Mouse (Mus musculus): ENCODE measurements at regions not wholly inside any gene's neighbourhood (a gene's known extent, or its start where the extent isn't known, plus 50 kb on each side); places are given as distances from the start of the nearest gene placed in this dataset.
"Not testable (repeated sequence)": the region's sequence is repeated elsewhere in the genome, so short reads cannot be mapped to it uniquely, and the experiment has no call there.

DNA sequence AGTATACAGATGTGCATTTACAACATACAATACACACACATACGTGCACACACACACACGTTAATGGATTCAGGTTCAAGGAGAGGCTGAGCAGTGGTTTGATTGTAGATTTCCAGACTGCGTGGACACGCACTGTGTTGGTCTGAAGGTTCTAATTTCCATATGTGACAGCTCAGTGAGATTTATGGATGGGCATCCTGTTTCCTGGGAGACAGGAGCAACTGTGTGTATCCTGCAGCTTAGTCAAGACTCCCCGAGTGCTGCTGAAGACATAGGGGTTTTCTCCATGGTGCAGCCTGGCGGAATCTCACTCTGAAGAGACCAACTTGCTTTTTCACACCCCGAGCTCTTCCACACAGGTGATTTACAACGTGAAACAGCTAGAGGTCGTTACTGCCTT is 119.3 kb upstream of the Foxk1 start:
- no peak overlapping the region for H3K9ac ChIP-seq (ENCODE audit: low read length)
- H3K4me1 ChIP-seq (ENCODE audit: control insufficient read depth, insufficient read depth, low read length) = peaks cover 14% of the 10 kb centered on the region
- H3K4me3 ChIP-seq (ENCODE audit: low read depth, low read length) = no peak overlapping the region
- ATAC-seq (ENCODE audit: insufficient read depth, low FRiP score, low TSS enrichment) = peak; percentile 90
- WGBS = 28% methylated on average over 9 of the region's 9 CpGs
- H3K9me3 ChIP-seq (ENCODE audit: control insufficient read depth, low read length) = no peaks in the 10 kb centered on the region; the same call in 1 of the 2 replicates
- H3K4me2 ChIP-seq (ENCODE audit: low read depth) = no peak overlapping the region
- H3K27me3 ChIP-seq (ENCODE audit: control insufficient read depth, insufficient read depth, low read length) = no peaks in the 10 kb centered on the region
- H3K36me3 ChIP-seq (ENCODE audit: control insufficient read depth, insufficient read depth, low read length) = no peaks in the 10 kb centered on the region
- H3K27ac ChIP-seq (ENCODE audit: low read depth, low read length) = 0 out of 2 replicates have a peak overlapping the region, but pooled peaks have one; percentile 14
- peak; percentile 46 for DNase-seq (ENCODE audit: low spot score)

DNA sequence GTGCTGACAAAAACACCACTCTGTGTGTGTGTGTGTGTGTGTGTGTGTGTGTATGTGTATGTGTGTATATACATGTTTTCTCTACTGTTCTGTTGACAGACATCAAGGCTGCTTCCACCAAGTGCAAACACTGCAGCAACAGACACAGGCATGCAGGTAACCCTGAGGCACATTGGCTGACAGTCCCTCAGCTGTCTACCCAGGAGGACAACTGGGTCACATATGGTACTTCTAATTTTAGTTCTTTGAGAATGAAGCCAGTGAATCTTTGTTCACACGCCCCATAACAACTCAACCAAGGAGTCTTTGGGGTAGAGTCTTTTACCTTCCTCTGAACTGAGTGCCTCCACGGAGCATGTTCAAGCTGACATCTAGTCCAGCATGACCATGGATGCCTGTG is 113.3 kb upstream of the Foxk1 start:
- Histone ChIP-seq H3K4me1 (ENCODE audit: control insufficient read depth, insufficient read depth, low read length) (no peaks in the 10 kb centered on the region), H3K27me3 (ENCODE audit: control insufficient read depth, insufficient read depth, low read length) (no peaks in the 10 kb centered on the region), H3K4me2 (ENCODE audit: low read depth) (no peak overlapping the region), H3K9me3 (ENCODE audit: control insufficient read depth, low read length) (no peaks in the 10 kb centered on the region; the same call in 1 of the 2 replicates), H3K4me3 (ENCODE audit: low read depth, low read length) (no peak overlapping the region), H3K27ac (ENCODE audit: low read depth, low read length) (no peak overlapping the region), H3K36me3 (ENCODE audit: control insufficient read depth, insufficient read depth, low read length) (no peaks in the 10 kb centered on the region), H3K9ac (ENCODE audit: low read length) (no peak overlapping the region)
- 91% methylated on average over 2 of the region's 2 CpGs for WGBS
- no peak for ATAC-seq (ENCODE audit: insufficient read depth, low FRiP score, low TSS enrichment)
- DNase-seq (ENCODE audit: low spot score) = no peak

DNA sequence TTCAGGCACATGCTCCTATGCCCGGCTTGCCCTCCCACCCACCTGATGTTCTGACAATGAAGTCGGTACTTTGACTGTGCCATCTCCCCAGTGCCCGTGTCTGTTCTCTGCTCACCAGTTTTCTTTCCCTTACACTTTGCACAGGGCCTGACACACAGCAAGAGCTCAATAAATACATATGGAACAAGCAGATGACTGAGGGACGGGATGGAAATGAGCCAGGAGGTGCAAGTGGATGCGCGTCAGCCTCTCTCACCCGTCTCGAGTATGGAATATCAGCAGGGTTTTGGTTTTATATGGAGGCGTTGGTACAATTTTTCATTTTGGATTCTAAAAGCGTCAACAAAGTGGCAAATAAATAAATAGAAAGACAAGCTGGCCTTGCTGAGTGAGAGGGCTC is 109.8 kb upstream of the Foxk1 start:
- Histone ChIP-seq H3K4me3 (ENCODE audit: low read depth, low read length) (no peak overlapping the region), H3K4me1 (ENCODE audit: control insufficient read depth, insufficient read depth, low read length) (no peaks in the 10 kb centered on the region), H3K27ac (ENCODE audit: low read depth, low read length) (no peak overlapping the region), H3K9ac (ENCODE audit: low read length) (no peak overlapping the region), H3K36me3 (ENCODE audit: control insufficient read depth, insufficient read depth, low read length) (no peaks in the 10 kb centered on the region), H3K4me2 (ENCODE audit: low read depth) (no peak overlapping the region), H3K9me3 (ENCODE audit: control insufficient read depth, low read length) (no peaks in the 10 kb centered on the region; the same call in 1 of the 2 replicates), H3K27me3 (ENCODE audit: control insufficient read depth, insufficient read depth, low read length) (no peaks in the 10 kb centered on the region)
- ATAC-seq (ENCODE audit: insufficient read depth, low FRiP score, low TSS enrichment) (no peak), DNase-seq (ENCODE audit: low spot score) (no peak)
- 94% methylated on average over 10 of the region's 10 CpGs for WGBS

DNA sequence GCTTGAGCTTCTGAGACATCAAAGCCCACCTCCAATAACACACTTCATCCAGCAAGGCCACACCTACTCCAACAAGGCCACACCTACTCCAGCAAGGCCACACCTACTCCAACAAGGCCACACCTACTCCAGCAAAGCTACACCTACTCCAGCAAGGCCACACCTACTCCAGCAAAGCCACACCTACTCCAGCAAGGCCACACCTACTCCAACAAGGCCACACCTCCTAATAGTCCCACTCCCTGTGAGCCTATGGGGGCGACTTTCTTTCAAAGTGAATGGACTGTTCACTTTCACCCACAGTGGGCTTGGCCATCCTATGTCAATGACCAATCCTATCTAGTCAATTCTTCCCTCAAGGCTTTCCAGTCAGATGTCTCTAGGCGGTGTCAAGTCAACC is 104.9 kb upstream of the Foxk1 start:
- H3K4me1 ChIP-seq (ENCODE audit: control insufficient read depth, insufficient read depth, low read length); ATAC-seq (ENCODE audit: insufficient read depth, low FRiP score, low TSS enrichment); H3K27me3 ChIP-seq (ENCODE audit: control insufficient read depth, insufficient read depth, low read length); H3K27ac ChIP-seq (ENCODE audit: low read depth, low read length); H3K4me2 ChIP-seq (ENCODE audit: low read depth); H3K9ac ChIP-seq (ENCODE audit: low read length); H3K4me3 ChIP-seq (ENCODE audit: low read depth, low read length); H3K9me3 ChIP-seq (ENCODE audit: control insufficient read depth, low read length); H3K36me3 ChIP-seq (ENCODE audit: control insufficient read depth, insufficient read depth, low read length); DNase-seq (ENCODE audit: low spot score): not testable (repeated sequence)
- 84% methylated on average over 2 of the region's 2 CpGs for WGBS

DNA sequence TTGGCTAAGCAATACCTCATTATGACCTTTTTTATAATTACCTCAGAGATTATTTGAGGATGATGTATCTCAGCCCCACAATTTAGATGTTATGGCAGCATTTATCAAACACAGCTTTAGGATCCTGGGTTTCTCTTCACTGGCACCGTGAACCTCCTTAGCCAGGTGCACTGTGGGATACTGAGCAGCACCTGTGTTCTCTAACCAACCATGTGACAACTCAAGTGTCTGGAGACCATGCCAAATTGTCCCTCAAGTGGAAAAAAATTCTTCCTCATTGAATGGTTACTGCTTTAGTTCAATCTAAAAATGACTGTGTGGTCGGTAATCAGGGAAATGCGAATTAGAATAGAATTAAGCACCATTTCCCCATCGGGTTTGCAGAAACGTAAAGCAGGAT is 101.7 kb upstream of the Foxk1 start:
- Histone ChIP-seq H3K4me3 (ENCODE audit: low read depth, low read length) (no peak overlapping the region), H3K4me1 (ENCODE audit: control insufficient read depth, insufficient read depth, low read length) (no peaks in the 10 kb centered on the region), H3K36me3 (ENCODE audit: control insufficient read depth, insufficient read depth, low read length) (no peaks in the 10 kb centered on the region), H3K27me3 (ENCODE audit: control insufficient read depth, insufficient read depth, low read length) (no peaks in the 10 kb centered on the region), H3K9me3 (ENCODE audit: control insufficient read depth, low read length) (no peaks in the 10 kb centered on the region), H3K9ac (ENCODE audit: low read length) (no peak overlapping the region), H3K4me2 (ENCODE audit: low read depth) (no peak overlapping the region), H3K27ac (ENCODE audit: low read depth, low read length) (no peak overlapping the region)
- WGBS = 93% methylated on average over 5 of the region's 5 CpGs
- DNase-seq (ENCODE audit: low spot score) = no peak
- no peak for ATAC-seq (ENCODE audit: insufficient read depth, low FRiP score, low TSS enrichment)

DNA sequence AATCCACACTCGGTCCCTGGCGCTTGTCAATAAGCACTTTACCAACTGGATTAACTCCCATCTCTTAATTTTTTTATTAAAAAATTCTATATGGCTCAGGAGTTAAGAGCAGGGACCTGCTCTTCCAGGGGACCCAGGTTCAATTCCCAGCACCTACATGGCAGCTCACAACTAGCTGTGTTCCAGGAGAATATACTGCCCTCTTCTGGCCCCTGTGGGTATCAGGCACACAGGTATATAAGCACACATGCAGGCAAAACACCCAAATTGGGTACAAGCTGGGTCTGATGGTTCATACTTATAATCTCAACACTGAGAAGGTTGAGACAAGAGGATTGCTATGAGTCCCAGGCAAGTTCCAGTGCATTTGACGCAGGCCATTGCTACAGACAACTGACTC is 92.8 kb upstream of the Foxk1 start:
- Histone ChIP-seq H3K36me3 (ENCODE audit: control insufficient read depth, insufficient read depth, low read length) (no peaks in the 10 kb centered on the region), H3K4me3 (ENCODE audit: low read depth, low read length) (no peak overlapping the region), H3K4me1 (ENCODE audit: control insufficient read depth, insufficient read depth, low read length) (no peaks in the 10 kb centered on the region), H3K27ac (ENCODE audit: low read depth, low read length) (no peak overlapping the region), H3K4me2 (ENCODE audit: low read depth) (no peak overlapping the region), H3K27me3 (ENCODE audit: control insufficient read depth, insufficient read depth, low read length) (no peaks in the 10 kb centered on the region), H3K9me3 (ENCODE audit: control insufficient read depth, low read length) (no peaks in the 10 kb centered on the region), H3K9ac (ENCODE audit: low read length) (no peak overlapping the region)
- 98% methylated on average over 3 of the region's 3 CpGs for WGBS
- DNase-seq (ENCODE audit: low spot score) (no peak), ATAC-seq (ENCODE audit: insufficient read depth, low FRiP score, low TSS enrichment) (no peak)

DNA sequence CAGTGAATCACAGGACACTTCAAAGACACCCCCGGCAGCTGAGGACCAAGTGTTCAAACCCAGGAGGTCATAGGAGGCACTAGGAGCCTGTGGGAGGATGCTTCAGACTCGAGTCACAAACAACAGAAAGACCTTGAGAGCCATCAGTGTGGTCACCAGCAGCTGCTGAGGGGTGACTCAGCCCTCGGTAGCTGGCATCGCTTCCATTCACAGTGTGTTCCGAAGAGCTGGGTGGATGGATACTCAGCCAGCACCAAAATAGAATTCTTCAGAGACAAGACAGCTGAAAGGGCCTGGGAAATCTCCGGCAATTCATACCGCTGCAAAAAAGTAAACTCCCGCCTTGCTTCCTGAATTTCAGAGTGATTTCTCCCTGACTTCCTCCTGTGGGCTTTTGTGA is 87.4 kb upstream of the Foxk1 start:
- 85% methylated on average over 8 of the region's 8 CpGs for WGBS
- Histone ChIP-seq H3K9ac (ENCODE audit: low read length) (no peak overlapping the region), H3K27ac (ENCODE audit: low read depth, low read length) (no peak overlapping the region), H3K4me3 (ENCODE audit: low read depth, low read length) (no peak overlapping the region), H3K9me3 (ENCODE audit: control insufficient read depth, low read length) (no peaks in the 10 kb centered on the region), H3K4me2 (ENCODE audit: low read depth) (no peak overlapping the region), H3K27me3 (ENCODE audit: control insufficient read depth, insufficient read depth, low read length) (no peaks in the 10 kb centered on the region), H3K36me3 (ENCODE audit: control insufficient read depth, insufficient read depth, low read length) (no peaks in the 10 kb centered on the region), H3K4me1 (ENCODE audit: control insufficient read depth, insufficient read depth, low read length) (no peaks in the 10 kb centered on the region)
- no peak for ATAC-seq (ENCODE audit: insufficient read depth, low FRiP score, low TSS enrichment)
- DNase-seq (ENCODE audit: low spot score) = no peak

DNA sequence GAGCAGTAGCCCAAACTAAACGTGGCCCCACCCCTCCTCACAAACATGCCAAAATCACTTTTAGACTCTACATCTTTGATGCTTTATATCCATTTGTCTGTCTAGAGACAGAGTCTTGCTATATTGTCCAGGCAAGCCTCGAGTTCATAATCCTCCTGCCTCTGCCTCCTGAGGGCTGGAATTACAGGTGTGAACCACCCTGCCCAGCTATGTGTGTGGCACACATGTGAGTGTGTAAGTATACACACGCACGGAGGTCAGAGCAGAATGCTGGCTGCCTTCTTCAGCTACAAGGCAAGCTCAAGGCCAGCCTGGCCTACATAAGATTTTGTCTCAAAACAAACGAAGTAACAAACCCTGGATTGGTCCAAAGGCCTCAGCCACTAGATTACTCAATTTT is 86.8 kb upstream of the Foxk1 start:
- H3K9me3 ChIP-seq (ENCODE audit: control insufficient read depth, low read length) = no peaks in the 10 kb centered on the region
- no peak overlapping the region for H3K4me3 ChIP-seq (ENCODE audit: low read depth, low read length)
- no peak overlapping the region for H3K27ac ChIP-seq (ENCODE audit: low read depth, low read length)
- H3K27me3 ChIP-seq (ENCODE audit: control insufficient read depth, insufficient read depth, low read length) = no peaks in the 10 kb centered on the region
- H3K9ac ChIP-seq (ENCODE audit: low read length) = no peak overlapping the region
- H3K4me1 ChIP-seq (ENCODE audit: control insufficient read depth, insufficient read depth, low read length) = no peaks in the 10 kb centered on the region
- H3K4me2 ChIP-seq (ENCODE audit: low read depth) = no peak overlapping the region
- ATAC-seq (ENCODE audit: insufficient read depth, low FRiP score, low TSS enrichment) (no peak), DNase-seq (ENCODE audit: low spot score) (no peak)
- 69% methylated on average over 5 of the region's 5 CpGs for WGBS
- H3K36me3 ChIP-seq (ENCODE audit: control insufficient read depth, insufficient read depth, low read length) = no peaks in the 10 kb centered on the region

DNA sequence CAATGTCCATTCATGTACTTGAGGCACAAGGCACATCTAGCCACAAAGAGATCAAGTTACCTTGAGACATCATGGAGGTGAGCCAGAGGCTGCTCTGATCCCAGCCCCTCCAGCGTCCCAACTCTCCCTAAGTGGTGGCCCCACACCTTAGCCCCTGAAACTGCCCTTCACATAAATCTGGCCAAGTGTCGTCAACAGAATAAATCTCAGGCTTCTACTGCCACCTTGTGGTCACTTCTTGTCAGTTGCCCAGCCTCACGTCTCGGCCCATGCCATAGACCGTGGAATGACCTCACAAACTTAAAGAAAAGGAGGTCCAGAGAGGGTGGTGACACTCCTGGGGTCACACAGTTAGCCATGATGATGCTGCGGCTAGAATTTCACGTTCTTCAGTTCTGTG is 82.0 kb upstream of the Foxk1 start:
- DNase-seq (ENCODE audit: low spot score) (peak; percentile 73), ATAC-seq (ENCODE audit: insufficient read depth, low FRiP score, low TSS enrichment) (peak; percentile 31; the same call in 1 of the 2 replicates)
- Histone ChIP-seq H3K9ac (ENCODE audit: low read length) (no peak overlapping the region), H3K27ac (ENCODE audit: low read depth, low read length) (no peak overlapping the region), H3K36me3 (ENCODE audit: control insufficient read depth, insufficient read depth, low read length) (no peaks in the 10 kb centered on the region), H3K4me2 (ENCODE audit: low read depth) (no peak overlapping the region), H3K4me1 (ENCODE audit: control insufficient read depth, insufficient read depth, low read length) (no peaks in the 10 kb centered on the region), H3K4me3 (ENCODE audit: low read depth, low read length) (no peak overlapping the region), H3K27me3 (ENCODE audit: control insufficient read depth, insufficient read depth, low read length) (no peaks in the 10 kb centered on the region), H3K9me3 (ENCODE audit: control insufficient read depth, low read length) (no peaks in the 10 kb centered on the region)
- WGBS = 7% methylated on average over 7 of the region's 7 CpGs
